Mouse (Mus musculus) induced T-regulatory cell, adult 2 months (primary cell): Measurements from ENCODE around the gene Uso1.

Experiments
- DNase-seq: peaks from one replicate; pipeline ENCODE4 v3.0.0-alpha.2; 2012; ENCODE audit warnings: low read depth

Uso1 gene

GRCm38 (mm10) chr5:92137239-92138046 is at the start of gene Uso1:
TSS of gene Uso1 (plus strand) at chr5:92137938.
- DNase-seq, result peak; percentile 98

GRCm38 (mm10) chr5:92093263-92094061 is 44.3 kb upstream of the Uso1 start:
- DNase-seq, result peak; percentile 73

- no peak for DNase-seq
Measured at GRCm38 (mm10) chr5:92094062-92094415, 43.7 kb upstream of the Uso1 start.

- no peak for DNase-seq
Measured at GRCm38 (mm10) chr5:92096786-92097185, 41.0 kb upstream of the Uso1 start.

GRCm38 (mm10) chr5:92097779-92098178 is 40.0 kb upstream of the Uso1 start:
- DNase-seq, result no peak

- no peak for DNase-seq
Measured at GRCm38 (mm10) chr5:92098351-92099109, 39.2 kb upstream of the Uso1 start.

GRCm38 (mm10) chr5:92101601-92102000 is 36.1 kb upstream of the Uso1 start:
- no peak for DNase-seq

GRCm38 (mm10) chr5:92103062-92103461 is 34.7 kb upstream of the Uso1 start:
- peak; percentile 49 for DNase-seq

GRCm38 (mm10) chr5:92103816-92104415 is 33.8 kb upstream of the Uso1 start:
- DNase-seq, result no peak

GRCm38 (mm10) chr5:92106327-92107125 is 31.2 kb upstream of the Uso1 start:
- peak; percentile 17 for DNase-seq

- DNase-seq, result no peak
Measured at GRCm38 (mm10) chr5:92107282-92107681, 30.5 kb upstream of the Uso1 start.

- DNase-seq, result no peak
Measured at GRCm38 (mm10) chr5:92110818-92111355, 26.9 kb upstream of the Uso1 start.

- DNase-seq, result no peak
Measured at GRCm38 (mm10) chr5:92112175-92112574, 25.6 kb upstream of the Uso1 start.

- no peak for DNase-seq
Measured at GRCm38 (mm10) chr5:92112585-92112984, 25.2 kb upstream of the Uso1 start.

- no peak for DNase-seq
Measured at GRCm38 (mm10) chr5:92113484-92113883, 24.3 kb upstream of the Uso1 start.

GRCm38 (mm10) chr5:92114223-92114622 is 23.5 kb upstream of the Uso1 start:
- DNase-seq, result no peak

GRCm38 (mm10) chr5:92114939-92115338 is 22.8 kb upstream of the Uso1 start:
- no peak for DNase-seq

GRCm38 (mm10) chr5:92117823-92118403 is 19.8 kb upstream of the Uso1 start:
- DNase-seq, result peak; percentile 82

GRCm38 (mm10) chr5:92121636-92122035 is 16.1 kb upstream of the Uso1 start:
- no peak for DNase-seq

- no peak for DNase-seq
Measured at GRCm38 (mm10) chr5:92125446-92125845, 12.3 kb upstream of the Uso1 start.
